Mouse (Mus musculus) heart, embryonic 10.5 days (tissue): ENCODE data around the gene E2f4. TPM values are rescaled to one million over a fixed set of nuclear protein-coding genes. Genes with fewer than 3 reads are reported as not detected.
A peak's percentile ranks its signal among the peaks of the same experiment; 100 is the strongest.

Experiments used
- DNase-seq: peaks from one replicate; pipeline ENCODE4 v3.0.0-alpha.2; 2017; ENCODE audit warnings: low spot score
- H3K27ac ChIP-seq: fragments of 300-500 bp; sonication (generic); 2 replicates; pipeline ENCODE4 v1.5.1; 2016; ENCODE audit warnings: mild to moderate bottlenecking
- H3K27me3 ChIP-seq: fragments of 300-500 bp; sonication (generic); 2 replicates; pipeline ENCODE4 v1.6.1; 2016; ENCODE audit warnings: mild to moderate bottlenecking; ENCODE audit not compliant: poor library complexity, insufficient read depth, severe bottlenecking
- H3K36me3 ChIP-seq: fragments of 300-500 bp; sonication (generic); 2 replicates; pipeline ENCODE4 v1.6.1; 2016; ENCODE audit warnings: mild to moderate bottlenecking, moderate library complexity
- H3K4me1 ChIP-seq: fragments of 300-500 bp; sonication (generic); 2 replicates; pipeline ENCODE4 v1.6.1; 2016; ENCODE audit warnings: mild to moderate bottlenecking
- H3K4me3 ChIP-seq: fragments of 300-500 bp; sonication (generic); 2 replicates; pipeline ENCODE4 v1.5.1; 2016; ENCODE audit warnings: mild to moderate bottlenecking, moderate library complexity
- H3K9me3 ChIP-seq: fragments of 300-500 bp; sonication (generic); 2 replicates; pipeline ENCODE4 v1.6.1; 2016; ENCODE audit warnings: mild to moderate bottlenecking, moderate library complexity
- WGBS: fragments of 180-500 bp; shearing (Covaris S2); methylation state at CpG from one replicate; pipeline ENCODE4 v1.1.7; 2016; 5-methylcytosine and 5-hydroxymethylcytosine counted together
- polyA plus RNA-seq: library from polyadenylated mRNA; unstranded; fragments of >200 nt; fragmentation: Nextera tagmentation; extraction: Ambion mirVana; gene quantifications from 2 replicates; pipeline ENCODE4 v1.2.1, GENCODE M21; 2016

The E2f4 gene
- polyA plus RNA-seq, 1 experiment from 2014 or later: 114 TPM

GRCm38 (mm10) chr8:105317941-105318340, 20.5 kb downstream of the E2f4 start:
- no peak overlapping the region for H3K4me3 ChIP-seq
- H3K36me3 ChIP-seq: peaks cover 61% of the 10 kb centered on the region
- H3K27ac ChIP-seq: no peak overlapping the region
- no peaks in the 10 kb centered on the region for H3K9me3 ChIP-seq
- peaks cover 24% of the 10 kb centered on the region; the same call in 1 of the 2 replicates for H3K4me1 ChIP-seq
- WGBS: 89% methylated on average over 4 of the region's 4 CpGs
- DNase-seq: no peak
- H3K27me3 ChIP-seq: no peaks in the 10 kb centered on the region

- Histone ChIP-seq H3K9me3 (no peaks in the 10 kb centered on the region), H3K36me3 (peaks cover 57% of the 10 kb centered on the region), H3K27ac (no peak overlapping the region), H3K4me3 (no peak overlapping the region), H3K4me1 (peaks cover 21% of the 10 kb centered on the region; the same call in 1 of the 2 replicates), H3K27me3 (no peaks in the 10 kb centered on the region)
- no peak for DNase-seq
- 79% methylated on average over 11 of the region's 11 CpGs for WGBS
Observed at GRCm38 (mm10) chr8:105318662-105319190, 21.3 kb downstream of the E2f4 start.

- WGBS: 77% methylated on average over 4 of the region's 4 CpGs
- Histone ChIP-seq H3K27ac (no peak overlapping the region), H3K4me3 (no peak overlapping the region)
Observed at GRCm38 (mm10) chr8:105323183-105323582, 25.7 kb downstream of the E2f4 start.

GRCm38 (mm10) chr8:105325641-105326093, 28.2 kb downstream of the E2f4 start:
- H3K9me3 ChIP-seq: no peaks in the 10 kb centered on the region
- H3K4me1 ChIP-seq: peaks cover 25% of the 10 kb centered on the region
- no peak for DNase-seq
- peak overlapping the region; percentile 82 for H3K4me3 ChIP-seq
- H3K36me3 ChIP-seq: peaks cover 38% of the 10 kb centered on the region
- WGBS: 1% methylated on average over 12 of the region's 12 CpGs
- peak overlapping the region; percentile 92 for H3K27ac ChIP-seq
- H3K27me3 ChIP-seq: no peaks in the 10 kb centered on the region

More at GRCm38 (mm10) chr8:105323183-105323582, 25.7 kb downstream of the E2f4 start:
- Histone ChIP-seq H3K9me3 (no peaks in the 10 kb centered on the region), H3K4me1 (peaks cover 30% of the 10 kb centered on the region), H3K27me3 (no peaks in the 10 kb centered on the region), H3K36me3 (peaks cover 27% of the 10 kb centered on the region)
- no peak for DNase-seq

GRCm38 (mm10) chr8:105326141-105326672, 28.7 kb downstream of the E2f4 start, which contains the start of the genes Lrrc29 and Tmem208:
Lrrc29 (minus strand) TSS chr8:105326278.
Tmem208 (plus strand) TSS chr8:105326354.
- H3K27me3 ChIP-seq: no peaks in the 10 kb centered on the region
- H3K9me3 ChIP-seq: no peaks in the 10 kb centered on the region
- H3K36me3 ChIP-seq: peaks cover 44% of the 10 kb centered on the region
- peak; percentile 99 for DNase-seq
- peak within 1 kb of the TSS; percentile 92 for H3K27ac ChIP-seq
- peak within 1 kb of the TSS; percentile 82 for H3K4me3 ChIP-seq
- peaks cover 25% of the 10 kb centered on the region for H3K4me1 ChIP-seq
- WGBS: under 1% methylated on average over 36 of the region's 36 CpGs

- Histone ChIP-seq H3K27ac (peak overlapping the region; percentile 92), H3K9me3 (no peaks in the 10 kb centered on the region), H3K36me3 (peaks cover 51% of the 10 kb centered on the region), H3K4me3 (peak overlapping the region; percentile 82), H3K4me1 (peaks cover 27% of the 10 kb centered on the region), H3K27me3 (no peaks in the 10 kb centered on the region)
- DNase-seq: no peak
- WGBS: 35% methylated on average over 6 of the region's 6 CpGs
Observed at GRCm38 (mm10) chr8:105326968-105327367, 29.5 kb downstream of the E2f4 start.

- H3K27ac ChIP-seq: no peak overlapping the region
- peaks cover 75% of the 10 kb centered on the region for H3K36me3 ChIP-seq
- H3K27me3 ChIP-seq: no peaks in the 10 kb centered on the region
- WGBS: 96% methylated on average over 12 of the region's 12 CpGs
- no peak overlapping the region for H3K4me3 ChIP-seq
- no peaks in the 10 kb centered on the region for H3K9me3 ChIP-seq
- no peak for DNase-seq
- peaks cover 18% of the 10 kb centered on the region for H3K4me1 ChIP-seq
Observed at GRCm38 (mm10) chr8:105330325-105330724, 32.9 kb downstream of the E2f4 start.

- H3K4me1 ChIP-seq: peaks cover 14% of the 10 kb centered on the region
- DNase-seq: no peak
- no peaks in the 10 kb centered on the region for H3K9me3 ChIP-seq
- H3K36me3 ChIP-seq: peaks cover 86% of the 10 kb centered on the region
- H3K27ac ChIP-seq: no peak overlapping the region
- WGBS: 94% methylated on average over 22 of the region's 22 CpGs
- H3K4me3 ChIP-seq: no peak overlapping the region
- H3K27me3 ChIP-seq: no peaks in the 10 kb centered on the region
Observed at GRCm38 (mm10) chr8:105331469-105331868, 34.0 kb downstream of the E2f4 start.

- peaks cover 91% of the 10 kb centered on the region for H3K36me3 ChIP-seq
Observed at GRCm38 (mm10) chr8:105331931-105332330, 34.5 kb downstream of the E2f4 start.

GRCm38 (mm10) chr8:105332523-105332922, 35.1 kb downstream of the E2f4 start:
- H3K36me3 ChIP-seq: peaks cover 97% of the 10 kb centered on the region
- 64% methylated on average over 2 of the region's 2 CpGs for WGBS

More at GRCm38 (mm10) chr8:105331931-105332330, 34.5 kb downstream of the E2f4 start:
- WGBS: 93% methylated on average over 9 of the region's 9 CpGs
- Histone ChIP-seq H3K9me3 (no peaks in the 10 kb centered on the region), H3K4me3 (no peak overlapping the region), H3K27ac (no peak overlapping the region), H3K4me1 (peaks cover 12% of the 10 kb centered on the region), H3K27me3 (0 out of 2 replicates have a peak, but pooled peaks cover 2% of the 10 kb centered on the region)
- DNase-seq: no peak

GRCm38 (mm10) chr8:105336373-105337130, 39.1 kb downstream of the E2f4 start:
- DNase-seq: no peak
- 59% methylated on average over 32 of the region's 32 CpGs for WGBS
- Histone ChIP-seq H3K27ac (no peak overlapping the region), H3K9me3 (no peaks in the 10 kb centered on the region), H3K4me3 (no peak overlapping the region), H3K27me3 (0 out of 2 replicates have a peak, but pooled peaks cover 3% of the 10 kb centered on the region), H3K36me3 (peaks cover 71% of the 10 kb centered on the region), H3K4me1 (peaks cover 38% of the 10 kb centered on the region)

More at GRCm38 (mm10) chr8:105332523-105332922, 35.1 kb downstream of the E2f4 start:
- Histone ChIP-seq H3K27me3 (0 out of 2 replicates have a peak, but pooled peaks cover 3% of the 10 kb centered on the region), H3K4me1 (peaks cover 6% of the 10 kb centered on the region; the same call in 1 of the 2 replicates), H3K4me3 (no peak overlapping the region), H3K9me3 (no peaks in the 10 kb centered on the region), H3K27ac (no peak overlapping the region)
- no peak for DNase-seq

GRCm38 (mm10) chr8:105338992-105339391, 41.5 kb downstream of the E2f4 start:
- DNase-seq: no peak
- H3K27ac ChIP-seq: peak overlapping the region; percentile 75; the same call in 1 of the 2 replicates
- H3K36me3 ChIP-seq: peaks cover 46% of the 10 kb centered on the region
- no peaks in the 10 kb centered on the region for H3K9me3 ChIP-seq
- WGBS: 19% methylated on average over 4 of the region's 4 CpGs
- H3K27me3 ChIP-seq: 0 out of 2 replicates have a peak, but pooled peaks cover 3% of the 10 kb centered on the region
- peaks cover 42% of the 10 kb centered on the region for H3K4me1 ChIP-seq
- no peak overlapping the region for H3K4me3 ChIP-seq
